17 mouse cellular contexts compared by ENCODE assay signal in genomic region chr7:117563939-117564499, GRCm38 (mm10).
DNase-seq lines count a peak whose midpoint lies in the region; ATAC-seq and TF ChIP-seq lines count a peak whose summit lies in the region.
"Had no signal": no experiment of that assay in that cellular context is flagged by ENCODE, and none has a peak within 500 bp of the region (broad histone marks: within the 10 kb centered on the region; RNA-seq: fewer than 3 reads in every experiment).

No protein-coding gene starts in this region.

- H3K9me3 ChIP-seq in forebrain, embryonic 14.5 days (replicated peaks; ENCODE audit: control insufficient read depth, low read length): no peaks in the 10 kb centered on the region
- H3K9me3 ChIP-seq in forebrain, embryonic 13.5 days (replicated peaks): no peaks in the 10 kb centered on the region
- no peaks in the 10 kb centered on the region for H3K9me3 ChIP-seq in hindbrain, embryonic 13.5 days
- no peaks in the 10 kb centered on the region for H3K9me3 ChIP-seq in midbrain, embryonic 13.5 days
- H3K9me3 ChIP-seq: liver, embryonic 12.5 days; megakaryocyte, embryonic 14.5 days; neural tube, embryonic 13.5 days had no signal

- DNase-seq in forebrain, embryonic 14.5 days (ENCODE audit: low spot score): peak; percentile 52
- DNase-seq in brain, embryonic 14.5 days (ENCODE audit: low read depth): peak; percentile 85
- DNase-seq in spleen, postnatal 36 days (ENCODE audit: low spot score in 2 of 2): no peak
- DNase-seq in urinary bladder, postnatal 4 days (ENCODE audit: low spot score in 2 of 2): no peak
- DNase-seq in kidney, adult 8-10 months: no peak
- DNase-seq: adrenal gland, postnatal 25 days; cerebellum, postnatal 14 days; kidney, adult 9 months; left cerebral cortex, postnatal 4 days; spleen, adult 18-20 months; thymus, postnatal 14 days had no signal

- no peak for TF ChIP-seq CTCF in brain, embryonic 14.5 days (IDR thresholded peaks at IDR 0.05; ENCODE audit: borderline replicate concordance, extremely low read depth, insufficient read depth, insufficient read length)

- no peak overlapping the region for H3K9ac ChIP-seq in forebrain, embryonic 14.5 days (ENCODE audit: low read length)
- H3K9ac ChIP-seq in forebrain, embryonic 13.5 days: no peak overlapping the region
- no peak overlapping the region for H3K9ac ChIP-seq in hindbrain, embryonic 13.5 days
- H3K9ac ChIP-seq in midbrain, embryonic 13.5 days (replicated peaks): no peak overlapping the region
- H3K9ac ChIP-seq: liver, embryonic 12.5 days; neural tube, embryonic 13.5 days had no signal

- no peak overlapping the region for H3K4me3 ChIP-seq in forebrain, embryonic 14.5 days (ENCODE audit: low read depth, low read length)
- H3K4me3 ChIP-seq in forebrain, embryonic 13.5 days: no peak overlapping the region
- no peak overlapping the region for H3K4me3 ChIP-seq in hindbrain, embryonic 13.5 days
- H3K4me3 ChIP-seq in midbrain, embryonic 13.5 days (replicated peaks): no peak overlapping the region
- H3K4me3 ChIP-seq: liver, embryonic 12.5 days; megakaryocyte, embryonic 14.5 days; neural tube, embryonic 13.5 days had no signal

- no peaks in the 10 kb centered on the region for H3K27me3 ChIP-seq in forebrain, embryonic 14.5 days (replicated peaks; ENCODE audit: control insufficient read depth, insufficient read depth, low read length)
- H3K27me3 ChIP-seq in forebrain, embryonic 13.5 days: no peaks in the 10 kb centered on the region
- H3K27me3 ChIP-seq in hindbrain, embryonic 13.5 days: peaks cover 8% of the 10 kb centered on the region; the same call in 1 of the 2 replicates
- H3K27me3 ChIP-seq in midbrain, embryonic 13.5 days: peaks cover 79% of the 10 kb centered on the region
- H3K27me3 ChIP-seq: liver, embryonic 12.5 days; megakaryocyte, embryonic 14.5 days had no signal

- no peaks in the 10 kb centered on the region for H3K36me3 ChIP-seq in forebrain, embryonic 14.5 days (ENCODE audit: control insufficient read depth, insufficient read depth, low read length)
- H3K36me3 ChIP-seq in forebrain, embryonic 13.5 days (ENCODE audit: poor library complexity, severe bottlenecking): no peaks in the 10 kb centered on the region; the same call in 1 of the 2 replicates
- no peaks in the 10 kb centered on the region for H3K36me3 ChIP-seq in hindbrain, embryonic 13.5 days
- H3K36me3 ChIP-seq in midbrain, embryonic 13.5 days: no peaks in the 10 kb centered on the region
- H3K36me3 ChIP-seq: liver, embryonic 12.5 days; neural tube, embryonic 13.5 days had no signal

- no peak overlapping the region for H3K4me2 ChIP-seq in forebrain, embryonic 14.5 days (ENCODE audit: low read length)
- H3K4me2 ChIP-seq in forebrain, embryonic 13.5 days: no peak overlapping the region
- no peak overlapping the region for H3K4me2 ChIP-seq in hindbrain, embryonic 13.5 days
- H3K4me2 ChIP-seq in midbrain, embryonic 13.5 days (replicated peaks): no peak overlapping the region
- H3K4me2 ChIP-seq: liver, embryonic 12.5 days; neural tube, embryonic 13.5 days had no signal

- TF ChIP-seq POLR2A in brain, embryonic 14.5 days (IDR thresholded peaks at IDR 0.05; ENCODE audit: borderline replicate concordance, extremely low read depth, insufficient read depth, insufficient read length, poor library complexity, severe bottlenecking): no peak

- 59% methylated on average over 9 of the region's 9 CpGs for WGBS in forebrain, embryonic 14.5 days
- WGBS in forebrain, embryonic 13.5 days: 67% methylated on average over 9 of the region's 9 CpGs
- WGBS in hindbrain, embryonic 13.5 days: 40% methylated on average over 9 of the region's 9 CpGs
- WGBS in midbrain, embryonic 13.5 days: 41% methylated on average over 9 of the region's 9 CpGs

- no peak overlapping the region for H3K27ac ChIP-seq in forebrain, embryonic 14.5 days (ENCODE audit: low read depth, low read length)
- H3K27ac ChIP-seq in forebrain, embryonic 13.5 days: no peak overlapping the region
- 0 out of 2 replicates have a peak overlapping the region, but pooled peaks have one; percentile 4 for H3K27ac ChIP-seq in hindbrain, embryonic 13.5 days
- H3K27ac ChIP-seq in midbrain, embryonic 13.5 days: no peak overlapping the region
- H3K27ac ChIP-seq: liver, embryonic 12.5 days; neural tube, embryonic 13.5 days had no signal

- ATAC-seq in forebrain, embryonic 14.5 days: peak; percentile 50; the same call in 1 of the 2 replicates
- ATAC-seq in forebrain, embryonic 13.5 days: no peak
- peak; percentile 67; the same call in 1 of the 2 replicates for ATAC-seq in hindbrain, embryonic 13.5 days (ENCODE audit: low FRiP score)
- ATAC-seq in midbrain, embryonic 13.5 days: peak; percentile 85
- ATAC-seq: liver, embryonic 12.5 days had no signal

- no peaks in the 10 kb centered on the region for H3K4me1 ChIP-seq in forebrain, embryonic 14.5 days (ENCODE audit: control insufficient read depth, insufficient read depth, low read length)
- peaks cover 10% of the 10 kb centered on the region for H3K4me1 ChIP-seq in forebrain, embryonic 13.5 days
- H3K4me1 ChIP-seq in hindbrain, embryonic 13.5 days (replicated peaks): peaks cover 9% of the 10 kb centered on the region
- H3K4me1 ChIP-seq in midbrain, embryonic 13.5 days (replicated peaks): no peaks in the 10 kb centered on the region
- H3K4me1 ChIP-seq: liver, embryonic 12.5 days; megakaryocyte, embryonic 14.5 days had no signal

Comparison
In these comparisons a context has a peak if more than half of its experiments do, and no peak if none do; other contexts are left out.
1. DNase-seq: peak in forebrain, embryonic 14.5 days (single experiment) and brain, embryonic 14.5 days (single experiment); none in spleen, postnatal 36 days (0 of 2), urinary bladder, postnatal 4 days (0 of 2) and kidney, adult 8-10 months (0 of 2).